Mouse (Mus musculus) intestine, embryonic 15.5 days (tissue): Measurements from ENCODE around the gene Hist1h3b. TPM values are rescaled to one million over a fixed set of nuclear protein-coding genes. Genes with fewer than 3 reads are reported as not detected.

Experiments used
- ATAC-seq: fragments of 200-750 bp; cut with Nextera tagmentation; 2 replicates; pipeline ENCODE4 v1.8.0; 2017; ENCODE audit warnings: moderate TSS enrichment, moderate library complexity
- H3K27ac ChIP-seq: fragments of 300-500 bp; sonication (generic); 2 replicates; pipeline ENCODE4 v1.5.1; 2015; ENCODE audit warnings: mild to moderate bottlenecking, inconsistent platforms
- H3K27me3 ChIP-seq: fragments of 300-500 bp; sonication (generic); replicated peaks from 2 replicates; pipeline ENCODE4 v1.6.1; 2015; ENCODE audit warnings: inconsistent platforms
- H3K36me3 ChIP-seq: fragments of 300-500 bp; sonication (generic); 2 replicates; pipeline ENCODE4 v1.6.1; 2015; ENCODE audit warnings: inconsistent platforms
- H3K4me1 ChIP-seq: fragments of 300-500 bp; sonication (generic); replicated peaks from 2 replicates; pipeline ENCODE4 v1.6.1; 2015; ENCODE audit warnings: inconsistent platforms
- H3K4me2 ChIP-seq: fragments of 300-500 bp; sonication (generic); replicated peaks from 2 replicates; pipeline ENCODE4 v1.6.1; 2015; ENCODE audit warnings: mild to moderate bottlenecking, inconsistent platforms
- H3K4me3 ChIP-seq: fragments of 300-500 bp; sonication (generic); replicated peaks from 2 replicates; pipeline ENCODE4 v1.5.1; 2015; ENCODE audit warnings: inconsistent platforms
- H3K9ac ChIP-seq: fragments of 300-500 bp; sonication (generic); 2 replicates; pipeline ENCODE4 v1.6.1; 2015; ENCODE audit warnings: inconsistent platforms
- H3K9me3 ChIP-seq: fragments of 300-500 bp; sonication (generic); 2 replicates; pipeline ENCODE4 v1.6.1; 2016; ENCODE audit warnings: inconsistent platforms
- WGBS: fragments of 180-500 bp; shearing (Covaris S2); methylation state at CpG from one replicate; pipeline ENCODE4 v1.1.7; 2015; 5-methylcytosine and 5-hydroxymethylcytosine counted together
- polyA plus RNA-seq: library from polyadenylated mRNA; unstranded; fragments of >200 nt; fragmentation: Nextera tagmentation; extraction: Ambion mirVana; gene quantifications from 2 replicates; pipeline ENCODE4 v1.2.1, GENCODE M21; 2015

Hist1h3b gene
- polyA plus RNA-seq, 1 experiment from 2014 or later = 9.2 TPM

DNA sequence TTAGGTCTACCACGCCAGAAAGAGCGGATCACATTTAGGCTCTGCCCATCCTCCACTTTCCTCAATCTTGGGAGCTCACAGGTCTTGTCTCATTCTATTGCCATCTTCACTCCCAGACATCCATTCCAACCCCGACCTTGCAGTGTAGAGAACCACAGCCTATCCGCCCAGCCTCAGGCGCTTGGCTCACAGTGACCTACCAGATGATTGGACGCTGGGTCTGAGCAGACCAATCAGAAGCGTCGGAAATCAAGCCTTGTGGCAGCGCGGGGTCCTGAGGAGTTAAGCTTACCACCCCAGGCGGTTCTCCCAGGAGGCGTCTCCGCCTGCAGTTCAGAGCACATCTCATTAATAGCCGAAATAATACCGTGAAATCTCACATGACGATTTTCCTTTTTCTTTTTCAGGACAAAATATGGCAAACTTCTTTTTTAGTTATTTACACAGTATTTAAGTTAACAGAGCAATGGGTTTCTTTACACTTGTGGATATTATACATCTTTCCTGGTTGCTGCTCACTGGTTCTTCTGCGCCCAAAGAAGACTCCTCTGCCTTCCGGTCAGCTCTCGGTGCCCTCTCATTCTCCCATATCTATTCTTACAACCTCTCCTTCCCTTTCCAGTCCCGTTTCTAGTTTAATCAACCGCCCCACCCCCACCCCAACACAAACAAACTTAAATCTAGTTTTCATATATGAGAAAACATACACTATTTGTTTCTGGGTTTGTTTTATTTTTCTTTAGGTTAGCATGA, 20.7 kb downstream of the Hist1h3b start:
- H3K9ac ChIP-seq = no peak overlapping the region
- no peaks in the 10 kb centered on the region for H3K27me3 ChIP-seq
- H3K27ac ChIP-seq = no peak overlapping the region
- 0 out of 2 replicates have a peak, but pooled peaks cover 4% of the 10 kb centered on the region for H3K4me1 ChIP-seq
- H3K4me3 ChIP-seq = no peak overlapping the region
- no peaks in the 10 kb centered on the region for H3K9me3 ChIP-seq
- 21% methylated on average over 21 of the region's 21 CpGs for WGBS
- ATAC-seq = peak; percentile 95
- no peaks in the 10 kb centered on the region for H3K36me3 ChIP-seq
- peak overlapping the region; percentile 45 for H3K4me2 ChIP-seq

DNA sequence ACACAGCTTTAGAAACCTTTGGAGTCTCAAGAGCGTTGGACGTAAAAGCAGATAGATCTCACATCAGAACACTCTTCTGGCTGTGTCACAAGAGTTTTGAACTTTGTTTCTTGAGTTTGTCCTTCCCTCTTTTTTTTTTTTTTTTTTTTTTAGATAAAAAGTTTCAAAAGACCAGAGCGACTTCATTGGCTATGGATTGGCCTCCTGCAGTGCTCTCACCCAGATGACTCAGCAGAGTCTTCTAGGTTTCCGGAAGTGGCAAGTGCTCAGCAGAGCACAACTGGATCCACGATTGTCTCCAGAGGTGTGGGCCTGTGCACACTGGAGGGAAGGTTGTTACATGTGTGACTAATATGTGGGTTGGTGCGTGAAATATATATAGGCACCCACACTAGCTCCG, 26.3 kb downstream of the Hist1h3b start:
- Histone ChIP-seq H3K9me3 (no peaks in the 10 kb centered on the region), H3K9ac (no peak overlapping the region), H3K27ac (no peak overlapping the region), H3K4me3 (no peak overlapping the region), H3K4me1 (no peaks in the 10 kb centered on the region), H3K4me2 (no peak overlapping the region), H3K36me3 (no peaks in the 10 kb centered on the region), H3K27me3 (no peaks in the 10 kb centered on the region)
- no peak for ATAC-seq
- WGBS = 93% methylated on average over 7 of the region's 7 CpGs

DNA sequence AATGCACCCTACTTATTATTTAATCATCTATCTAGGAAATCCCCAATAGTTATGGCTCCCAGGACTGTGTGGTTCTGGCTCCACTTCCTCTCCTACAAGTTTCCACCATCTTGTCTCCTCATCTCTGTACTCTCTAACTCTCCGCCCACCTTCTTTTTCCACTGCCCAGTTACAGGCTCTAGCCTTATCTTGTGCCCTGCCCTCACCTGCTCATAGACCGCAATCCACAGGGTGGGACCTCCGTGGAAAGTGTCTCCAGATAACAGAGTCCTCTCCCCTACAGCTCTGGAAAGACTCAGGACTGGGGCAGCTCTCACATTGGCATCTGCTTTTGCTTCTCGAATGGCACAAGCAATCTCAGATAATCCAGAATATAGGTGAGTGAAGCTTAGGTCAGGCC, 27.0 kb downstream of the Hist1h3b start:
- Histone ChIP-seq H3K4me2 (no peak overlapping the region), H3K27me3 (no peaks in the 10 kb centered on the region), H3K36me3 (no peaks in the 10 kb centered on the region), H3K4me1 (no peaks in the 10 kb centered on the region), H3K27ac (no peak overlapping the region), H3K4me3 (no peak overlapping the region), H3K9me3 (no peaks in the 10 kb centered on the region), H3K9ac (no peak overlapping the region)
- no peak for ATAC-seq
- WGBS = 64% methylated on average over 4 of the region's 4 CpGs

DNA sequence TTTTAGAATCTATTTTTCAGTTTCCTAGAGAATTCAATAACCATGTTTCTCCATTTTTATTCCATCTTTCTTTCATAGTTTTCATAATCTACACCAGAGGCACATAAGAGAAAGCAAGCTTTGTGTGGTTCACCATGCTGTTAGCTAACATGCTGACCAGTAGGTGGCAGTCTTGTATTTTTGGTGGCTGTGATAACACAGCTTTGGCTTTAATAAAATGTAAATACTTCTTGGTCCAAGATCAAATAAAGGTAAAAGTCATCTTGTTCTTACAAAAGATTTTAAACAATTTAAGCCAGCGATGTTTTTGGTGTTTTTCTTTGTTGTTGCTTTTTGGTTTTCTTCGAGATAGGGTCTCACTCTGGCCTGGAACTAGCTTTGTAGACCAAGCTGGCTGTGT, 40.5 kb downstream of the Hist1h3b start:
- no peaks in the 10 kb centered on the region for H3K27me3 ChIP-seq
- no peaks in the 10 kb centered on the region for H3K9me3 ChIP-seq
- no peak overlapping the region for H3K9ac ChIP-seq
- H3K4me2 ChIP-seq = no peak overlapping the region
- H3K4me1 ChIP-seq = no peaks in the 10 kb centered on the region
- ATAC-seq = peak; percentile 68; the same call in 1 of the 2 replicates
- WGBS = 51% methylated on average over 2 of the region's 2 CpGs
- H3K27ac ChIP-seq = no peak overlapping the region
- H3K36me3 ChIP-seq = no peaks in the 10 kb centered on the region
- H3K4me3 ChIP-seq = no peak overlapping the region

DNA sequence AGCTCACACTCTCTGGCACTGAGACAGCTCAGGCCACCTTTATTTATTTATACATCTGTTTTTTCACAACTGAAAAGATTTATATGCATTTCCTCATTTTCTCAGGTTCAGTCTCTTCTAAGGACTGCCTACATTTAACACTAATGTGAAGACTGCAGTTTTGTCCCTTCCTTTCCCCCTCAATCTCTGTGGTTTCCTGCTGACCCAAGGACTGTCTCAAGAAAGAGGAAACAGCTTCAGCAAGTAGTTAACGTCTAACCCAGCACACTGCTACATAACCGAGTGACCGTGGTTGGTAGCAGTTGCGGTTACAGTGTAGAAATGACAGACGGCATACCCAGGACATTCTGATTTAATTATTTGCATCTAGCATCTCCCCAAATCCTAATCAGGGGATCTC, 47.3 kb downstream of the Hist1h3b start:
- no peak overlapping the region for H3K4me3 ChIP-seq
- H3K27me3 ChIP-seq = no peaks in the 10 kb centered on the region
- WGBS = 77% methylated on average over 5 of the region's 5 CpGs
- H3K36me3 ChIP-seq = no peaks in the 10 kb centered on the region
- no peak overlapping the region for H3K4me2 ChIP-seq
- no peaks in the 10 kb centered on the region for H3K4me1 ChIP-seq
- H3K9ac ChIP-seq = no peak overlapping the region
- H3K9me3 ChIP-seq = no peaks in the 10 kb centered on the region
- H3K27ac ChIP-seq = no peak overlapping the region
- ATAC-seq = no peak

Other genes with a start within 250 kb of the Hist1h3b start
- 4.6 and 4.8 TPM in 2 replicates for gene Hist1h4h, start 221.2 kb upstream of the Hist1h3b start, polyA plus RNA-seq
- 6.7 TPM in 1 of 2 replicates, not detected in the other for gene Hist1h2af, start 218.4 kb upstream of the Hist1h3b start, polyA plus RNA-seq
- 6.1 and 6.2 TPM in 2 replicates for gene Hist1h3g, start 216.8 kb upstream of the Hist1h3b start, polyA plus RNA-seq
- gene Hist1h2bh, start 208.9 kb upstream of the Hist1h3b start, polyA plus RNA-seq = 1.1 and 1.3 TPM in 2 replicates
- 0.45 and 0.97 TPM in 2 replicates for gene Hist1h3f, start 208.2 kb upstream of the Hist1h3b start, polyA plus RNA-seq
- gene Hist1h4f, start 200.6 kb upstream of the Hist1h3b start, polyA plus RNA-seq = 0.88 and 1.0 TPM in 2 replicates
- 0.46 and 0.64 TPM in 2 replicates for gene Hist1h1d, start 199.0 kb upstream of the Hist1h3b start, polyA plus RNA-seq
- gene Hist1h3e, start 189.9 kb upstream of the Hist1h3b start, polyA plus RNA-seq = 3.5 and 4.3 TPM in 2 replicates
- gene Hist1h2ae, start 181.0 kb upstream of the Hist1h3b start, polyA plus RNA-seq = 76.9 and 89.5 TPM in 2 replicates
- 7.1 and 11.5 TPM in 2 replicates for gene Hist1h2bg, start 180.9 kb upstream of the Hist1h3b start, polyA plus RNA-seq
- gene Hist1h2bf, start 178.1 kb upstream of the Hist1h3b start, polyA plus RNA-seq = 4.2 and 4.5 TPM in 2 replicates
- 1.8 and 3.0 TPM in 2 replicates for gene Hist1h2ad, start 177.9 kb upstream of the Hist1h3b start, polyA plus RNA-seq
- gene Hist1h3d, start 176.5 kb upstream of the Hist1h3b start, polyA plus RNA-seq = 5.2 and 6.2 TPM in 2 replicates
- 98.7 and 101 TPM in 2 replicates for gene Hist1h4d, start 170.7 kb upstream of the Hist1h3b start, polyA plus RNA-seq
- gene Hist1h2be, start 131.1 kb upstream of the Hist1h3b start, polyA plus RNA-seq = 1.6 and 2.0 TPM in 2 replicates
- 17.6 and 21.2 TPM in 2 replicates for gene Hist1h1e, start 129.7 kb upstream of the Hist1h3b start, polyA plus RNA-seq
- 1.3 and 1.5 TPM in 2 replicates for gene Hist1h2ac, start 68.3 kb upstream of the Hist1h3b start, polyA plus RNA-seq
- gene Hist1h2bc, start 68.1 kb upstream of the Hist1h3b start, polyA plus RNA-seq = 79.3 and 89.9 TPM in 2 replicates
- gene Hist1h1t, start 56.5 kb upstream of the Hist1h3b start, polyA plus RNA-seq = not detected in 2 replicates
- 4.7 and 5.7 TPM in 2 replicates for gene Hist1h4c, start 53.8 kb upstream of the Hist1h3b start, polyA plus RNA-seq
- gene Hfe, start 41.4 kb upstream of the Hist1h3b start, polyA plus RNA-seq = 6.4 and 7.9 TPM in 2 replicates
- 32.4 and 36.0 TPM in 2 replicates for gene Hist1h1c, start 13.5 kb upstream of the Hist1h3b start, polyA plus RNA-seq
- gene Hist1h3c, start 6.7 kb upstream of the Hist1h3b start, polyA plus RNA-seq = 4.4 and 7.7 TPM in 2 replicates
- 2.4 and 3.8 TPM in 2 replicates for gene Hist1h2bb, start 5.5 kb upstream of the Hist1h3b start, polyA plus RNA-seq
- 39.8 and 44.9 TPM in 2 replicates for gene Hist1h2ab, start 1.1 kb upstream of the Hist1h3b start, polyA plus RNA-seq
- gene Hist1h4b, start 4.7 kb downstream of the Hist1h3b start, polyA plus RNA-seq = 3.8 and 5.5 TPM in 2 replicates
- 0.48 and 1.3 TPM in 2 replicates for gene Hist1h4a, start 9.0 kb downstream of the Hist1h3b start, polyA plus RNA-seq
- 4.3 and 6.4 TPM in 2 replicates for gene Hist1h3a, start 10.1 kb downstream of the Hist1h3b start, polyA plus RNA-seq
- 1.2 and 2.2 TPM in 2 replicates for gene Hist1h1a, start 11.4 kb downstream of the Hist1h3b start, polyA plus RNA-seq
- gene Trim38, start 17.6 kb downstream of the Hist1h3b start, polyA plus RNA-seq = not detected in 2 replicates
- 0.10 TPM in 1 of 2 replicates, not detected in the other for gene Slc17a2, start 54.7 kb downstream of the Hist1h3b start, polyA plus RNA-seq
- 0.13 and 0.35 TPM in 2 replicates for gene Slc17a3, start 87.2 kb downstream of the Hist1h3b start, polyA plus RNA-seq
- gene Slc17a1, start 115.5 kb downstream of the Hist1h3b start, polyA plus RNA-seq = 0.35 and 0.55 TPM in 2 replicates
- gene Slc17a4, start 162.7 kb downstream of the Hist1h3b start, polyA plus RNA-seq = 17.0 and 19.6 TPM in 2 replicates
- not detected in 2 replicates for gene Hist1h2ba, start 181.9 kb downstream of the Hist1h3b start, polyA plus RNA-seq
- not detected in 2 replicates for gene Hist1h2aa, start 182.2 kb downstream of the Hist1h3b start, polyA plus RNA-seq
- 7.5 and 8.8 TPM in 2 replicates for gene Scgn, start 238.9 kb downstream of the Hist1h3b start, polyA plus RNA-seq